Mouse (Mus musculus): ENCODE results near the gene Dhrs11.

- TF ChIP-seq GATA1 (IDR thresholded peaks at IDR 0.05; ENCODE audit: borderline replicate concordance, low read length) (no peak), FLI1 (IDR thresholded peaks at IDR 0.05; ENCODE audit: low read length) (no peak)
Observed at GRCm38 (mm10) chr11:84818085-84818960, 10.5 kb downstream of the Dhrs11 start.
